Mouse (Mus musculus) large intestine, adult 2 months (tissue): Measurements from ENCODE around the gene Tspan17. TPM values are rescaled to one million over a fixed set of nuclear protein-coding genes. Genes with fewer than 3 reads are reported as not detected.

Source experiments
- DNase-seq: peaks from one replicate; pipeline ENCODE4 v3.0.0-alpha.2; 2012; ENCODE audit warnings: low read depth, low spot score
- WGBS: fragments of 180-500 bp; shearing (Covaris S2); methylation state at CpG from one replicate; pipeline ENCODE4 v1.1.7; 2018; 5-methylcytosine and 5-hydroxymethylcytosine counted together
- polyA plus RNA-seq: library from polyadenylated mRNA; depleted of rRNA; stranded (reverse); fragments of >200 nt; gene quantifications from 2 replicates; pipeline ENCODE4 v1.2.3, GENCODE M21; 2012; rRNA removed

Gene Tspan17
- 11.6 and 18.2 TPM in 2 replicates for polyA plus RNA-seq

DNA sequence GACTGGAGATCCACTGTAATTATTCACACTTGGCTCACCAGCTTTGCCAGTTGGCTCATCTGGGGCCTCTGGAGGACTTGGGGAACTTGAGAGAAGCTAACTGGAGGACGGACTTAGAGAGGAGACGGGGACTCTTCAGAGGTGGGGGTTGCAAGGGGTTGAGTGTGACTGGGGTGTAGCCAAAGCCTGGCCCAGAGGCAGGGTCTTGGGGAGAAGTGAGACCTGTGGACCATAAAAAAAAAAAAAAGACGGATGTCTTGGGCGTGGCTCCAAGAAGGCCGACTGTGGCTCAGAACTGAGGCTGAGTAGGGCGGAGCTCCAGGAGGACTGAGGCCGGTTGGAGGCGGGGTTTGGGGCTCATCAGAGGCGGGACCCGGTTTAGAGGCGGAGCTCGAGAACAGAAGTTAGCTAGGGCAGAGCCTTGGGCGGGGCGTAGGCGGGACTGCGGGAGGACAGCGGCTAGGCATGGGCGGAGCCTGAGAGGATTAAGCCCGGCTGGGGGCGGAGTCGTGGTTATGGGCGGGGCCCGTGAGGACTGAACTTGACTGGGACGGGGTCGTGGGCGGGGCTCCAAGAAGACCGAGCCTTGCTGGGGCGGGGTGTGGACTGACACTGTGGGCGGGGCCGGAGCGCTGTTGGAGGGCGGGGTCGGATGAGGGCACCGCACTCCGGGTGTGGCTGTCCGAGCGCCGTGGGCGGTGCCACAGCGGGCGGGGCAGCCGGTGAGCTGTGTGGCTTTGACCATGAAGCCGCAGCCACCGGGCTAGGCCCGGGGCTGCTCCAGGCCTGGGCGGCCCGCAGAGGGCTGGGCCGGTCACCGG, at the start of gene Tspan17:
Gene Tspan17 (plus strand): TSS at position 638 of the 821 bp plus-strand sequence.
- 2% methylated on average over 49 of the region's 49 CpGs for WGBS
- DNase-seq: peak; percentile 89

- WGBS: 41% methylated on average over 6 of the region's 6 CpGs
- no peak for DNase-seq
These were observed 43.1 kb upstream of the Tspan17 start for GRCm38 (mm10) chr13:54746110-54746509.

DNA sequence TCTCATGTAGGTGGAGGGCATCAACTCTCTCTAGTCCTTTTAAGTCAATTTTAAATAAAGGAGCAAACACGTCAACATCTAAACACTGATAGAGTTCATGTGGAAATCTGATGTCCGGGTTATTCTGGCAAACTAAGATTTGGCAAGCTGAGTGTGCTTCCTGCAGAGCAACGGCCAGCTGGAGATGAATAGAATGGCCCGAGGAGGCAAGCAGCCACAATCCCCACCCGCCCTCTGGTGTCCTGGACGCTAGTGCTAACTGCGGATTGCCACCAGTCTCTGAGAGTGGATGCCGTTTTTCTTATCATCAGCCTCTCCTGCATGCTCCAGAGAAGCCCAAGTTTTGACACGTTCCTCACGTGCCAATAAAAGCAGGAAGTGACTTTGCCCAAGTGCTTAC, 42.3 kb upstream of the Tspan17 start:
- whole genome bisulfite sequencing: 30% methylated on average over 10 of the region's 10 CpGs
- DNase-seq: no peak

- DNase-seq: no peak
- 70% methylated on average over 8 of the region's 8 CpGs for WGBS
These were observed 41.0 kb upstream of the Tspan17 start for GRCm38 (mm10) chr13:54748190-54748589.

- WGBS: 44% methylated on average over 10 of the region's 10 CpGs
- DNase-seq: no peak
These were observed 40.5 kb upstream of the Tspan17 start for GRCm38 (mm10) chr13:54748721-54749060.

GRCm38 (mm10) chr13:54749061-54749863, 39.9 kb upstream of the Tspan17 start:
- WGBS: 3% methylated on average over 69 of the region's 100 CpGs
- no peak for DNase-seq

- DNase-seq: no peak
- 4% methylated on average over 28 of the region's 29 CpGs for WGBS
These were observed 39.2 kb upstream of the Tspan17 start, which contains the start of gene Gprin1 for GRCm38 (mm10) chr13:54749864-54750411. Gprin1 (minus strand) TSS chr13:54749874.

GRCm38 (mm10) chr13:54750699-54751098, 38.5 kb upstream of the Tspan17 start:
- WGBS: 6% methylated on average over 8 of the region's 8 CpGs
- DNase-seq: no peak

GRCm38 (mm10) chr13:54752656-54753055, 36.5 kb upstream of the Tspan17 start:
- DNase-seq: no peak
- 66% methylated on average over 10 of the region's 10 CpGs for WGBS

- WGBS: 59% methylated on average over 6 of the region's 6 CpGs
- DNase-seq: no peak
These were observed 35.4 kb upstream of the Tspan17 start for GRCm38 (mm10) chr13:54753733-54754132.

GRCm38 (mm10) chr13:54754169-54755080, 34.8 kb upstream of the Tspan17 start:
- DNase-seq: no peak
- 40% methylated on average over 12 of the region's 12 CpGs for WGBS

- DNase-seq: no peak
- 25% methylated on average over 9 of the region's 9 CpGs for WGBS
These were observed 33.9 kb upstream of the Tspan17 start for GRCm38 (mm10) chr13:54755201-54755830.

- 87% methylated on average over 8 of the region's 8 CpGs for WGBS
- no peak for DNase-seq
These were observed 32.9 kb upstream of the Tspan17 start for GRCm38 (mm10) chr13:54756156-54756712.

- 36% methylated on average over 10 of the region's 10 CpGs for WGBS
These were observed 31.9 kb upstream of the Tspan17 start for GRCm38 (mm10) chr13:54757093-54757830.

DNA sequence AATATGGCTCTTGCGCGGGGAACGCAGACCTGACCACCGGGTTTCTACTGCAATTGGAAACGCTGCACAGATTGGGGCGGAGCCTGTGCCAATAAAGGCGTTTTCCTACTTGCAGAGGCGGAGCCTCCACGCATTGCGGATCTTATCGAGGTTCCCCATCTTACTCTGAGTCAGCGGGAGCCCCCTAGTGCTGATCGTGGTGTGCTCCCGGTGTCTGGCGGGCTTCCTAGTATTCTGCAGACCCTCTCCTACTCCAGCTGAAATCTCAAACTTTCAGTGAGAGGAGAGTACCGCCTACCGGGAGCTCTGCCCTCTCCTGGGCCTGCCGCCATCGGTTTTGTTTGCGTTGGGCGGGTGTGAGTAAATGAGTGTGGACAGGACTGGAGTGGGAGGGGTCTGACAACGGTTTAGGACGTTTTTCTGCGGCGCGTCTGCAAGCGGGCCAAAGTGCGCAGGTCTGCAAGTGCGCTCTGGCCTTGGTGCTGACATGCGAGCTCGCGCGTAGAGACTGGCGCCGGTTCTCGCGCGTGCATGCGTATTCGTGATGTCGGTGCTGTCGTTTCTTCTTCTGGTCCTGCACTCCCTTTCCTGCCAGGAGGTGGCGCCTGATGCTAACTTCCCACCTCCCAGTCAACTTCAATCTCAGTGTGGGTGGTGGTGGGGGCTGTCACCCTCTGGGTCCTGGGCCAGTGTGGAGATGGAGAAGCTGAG, 31.0 kb upstream of the Tspan17 start:
- WGBS: under 1% methylated on average over 43 of the region's 43 CpGs
- DNase-seq: peak; percentile 42

More at GRCm38 (mm10) chr13:54757093-54757830, 31.9 kb upstream of the Tspan17 start:
- DNase-seq: no peak

DNA sequence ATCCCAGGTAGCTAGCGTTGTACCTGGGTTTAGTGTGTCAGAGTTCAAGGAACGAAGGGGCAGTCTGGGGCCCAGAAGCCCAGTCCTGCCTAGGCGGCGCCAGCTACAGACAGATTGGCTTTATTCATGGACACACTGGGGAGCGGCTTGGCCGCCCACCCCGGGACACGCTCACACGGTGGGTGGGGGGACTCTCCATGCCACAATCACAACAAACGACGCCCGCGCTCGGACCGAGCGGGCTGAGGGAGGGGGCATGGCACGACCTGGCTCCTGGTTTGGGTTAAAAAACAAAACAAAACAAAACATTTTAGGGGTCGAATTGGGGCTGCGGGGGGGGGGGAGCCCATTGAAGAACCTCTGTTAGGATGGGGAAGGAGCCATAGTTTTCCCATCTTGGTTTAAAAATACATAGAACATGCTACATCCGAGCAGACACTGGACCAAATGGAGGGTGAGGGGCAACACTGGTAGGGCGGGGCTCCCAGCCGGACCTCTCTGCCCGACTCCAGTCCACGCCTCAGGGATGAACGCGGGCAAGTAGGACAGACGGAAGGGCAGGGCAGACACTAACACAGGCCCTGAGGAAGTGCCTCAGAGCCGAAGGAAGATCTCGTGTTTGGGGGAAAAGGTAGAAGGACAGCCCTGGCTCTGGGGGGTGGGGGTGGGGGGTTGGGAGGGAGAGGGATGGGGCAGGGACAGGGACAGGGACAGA, 30.3 kb upstream of the Tspan17 start:
- no peak for DNase-seq
- 6% methylated on average over 29 of the region's 29 CpGs for WGBS

- WGBS: 14% methylated on average over 7 of the region's 7 CpGs
- no peak for DNase-seq
These were observed 29.7 kb upstream of the Tspan17 start for GRCm38 (mm10) chr13:54759496-54759895.
